Mouse (Mus musculus) lung, adult 2 months (tissue): ENCODE results near the gene Gm20388.

Source experiments
- CTCF ChIP-seq: fragments of 200-500 bp; IDR thresholded peaks from 2 replicates; pipeline ENCODE4 v1.5.1; 2011; ENCODE audit warnings: mild to moderate bottlenecking, low read length, control low read depth; ENCODE audit not compliant: insufficient read depth
- POLR2A ChIP-seq: fragments of 200-500 bp; IDR thresholded peaks from 2 replicates; pipeline ENCODE4 v1.6.1; 2011; ENCODE audit warnings: low read depth, mild to moderate bottlenecking, control low read depth, low read length, borderline replicate concordance; ENCODE audit errors: extremely low read depth

DNA sequence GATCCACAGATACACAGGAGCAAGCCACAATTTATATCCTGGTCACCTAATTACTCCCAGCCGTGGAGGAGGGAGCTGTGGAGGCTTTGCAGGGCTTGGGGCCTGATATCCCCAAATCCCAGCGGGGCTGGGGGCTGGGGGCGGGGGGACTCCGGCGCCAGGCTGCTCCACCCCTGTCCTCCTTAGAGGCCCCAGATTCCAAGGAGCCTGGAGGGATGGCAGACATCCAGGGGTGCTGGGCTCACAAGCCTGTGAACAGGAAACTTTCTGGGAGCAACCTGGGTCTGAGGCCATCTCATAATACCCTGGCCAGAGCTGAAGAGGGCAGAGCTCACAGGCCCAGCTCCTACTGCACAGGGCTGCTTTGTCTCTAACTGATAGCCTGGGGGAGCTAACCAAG, 371.8 kb downstream of the Gm20388 start:
- no peak for TF ChIP-seq POLR2A
- no peak for TF ChIP-seq CTCF
